Mouse (Mus musculus) embryonic fibroblast, embryonic 13.5 days (primary cell): ENCODE measurements at regions not wholly inside any gene's neighbourhood (a gene's known extent, or its start where the extent isn't known, plus 50 kb on each side); places are given as distances from the start of the nearest gene placed in this dataset.

ENCODE experiments used
- CTCF ChIP-seq: IDR thresholded peaks from 2 replicates; pipeline ENCODE4 v1.5.1; 2011; ENCODE audit warnings: mild to moderate bottlenecking, control low read depth, low read length, moderate library complexity, borderline replicate concordance; ENCODE audit not compliant: insufficient read depth
- POLR2A ChIP-seq: IDR thresholded peaks from 2 replicates; pipeline ENCODE4 v1.6.1; 2011; ENCODE audit warnings: low read depth, mild to moderate bottlenecking, control low read depth, low read length, moderate library complexity

DNA sequence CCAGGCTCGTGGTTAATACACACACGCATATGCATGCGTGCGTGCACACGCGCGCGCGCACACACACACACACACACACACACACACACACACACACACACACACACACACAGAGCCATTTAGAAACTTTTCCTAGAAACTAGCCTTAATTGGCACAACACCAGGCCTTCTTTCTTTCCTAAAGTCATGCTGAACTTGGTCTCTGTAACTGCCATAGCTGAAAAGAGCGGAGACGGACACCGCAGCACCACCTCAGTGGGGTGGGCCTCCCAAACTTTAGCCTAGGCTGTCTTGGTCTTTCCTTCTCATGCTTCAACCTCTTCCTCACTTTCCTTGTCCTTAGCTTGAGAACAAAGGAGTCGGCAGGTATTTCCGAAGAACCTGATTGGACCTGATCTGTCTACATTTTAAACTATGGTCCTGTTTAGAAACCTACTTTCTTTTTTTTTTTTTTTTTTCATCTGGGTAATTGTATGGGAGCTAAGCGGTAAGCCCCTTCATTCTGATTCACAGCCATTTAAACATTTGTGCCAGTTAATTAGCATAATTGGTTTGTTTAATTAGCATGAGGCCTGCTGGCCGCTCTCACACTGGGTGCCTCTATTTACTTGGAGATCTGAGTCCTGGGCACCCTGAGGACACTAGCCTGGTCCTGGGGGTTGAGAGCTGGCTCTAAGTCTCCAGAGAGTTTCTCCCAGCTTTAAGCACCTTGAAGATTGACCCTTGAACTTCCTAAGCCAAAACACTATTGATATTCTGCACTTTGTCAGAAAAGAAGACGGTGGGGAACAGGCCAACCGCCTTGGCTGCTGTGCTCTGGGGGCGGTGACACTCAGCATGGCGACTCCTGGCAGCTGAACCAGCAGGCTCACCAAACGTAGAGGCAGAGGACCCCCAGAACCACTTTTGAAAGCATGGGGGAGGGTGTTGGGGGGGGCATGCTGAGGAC is 269.7 kb upstream of the Irx3 start:
- TF ChIP-seq CTCF (no peak), POLR2A (no peak)
